Mouse (Mus musculus): Measurements from ENCODE around the gene Fem1b. TPM values are rescaled to one million over a fixed set of nuclear protein-coding genes. Genes with fewer than 3 reads are reported as not detected.
A peak's percentile ranks its signal among the peaks of the same experiment; 100 is the strongest.

The Fem1b gene
- total and polyA plus RNA-seq, 2 experiments, result 3.3 to 12.4 TPM

- no peaks in the 10 kb centered on the region for H3K27me3 ChIP-seq (ENCODE audit: control insufficient read depth, insufficient read depth, low read length)
- no peak overlapping the region for H3K9ac ChIP-seq (ENCODE audit: low read depth, low read length)
- H3K4me1 ChIP-seq (ENCODE audit: control insufficient read depth, insufficient read depth, low read length), result peaks cover 6% of the 10 kb centered on the region; the same call in 1 of the 2 replicates
- peak; percentile 56 for DNase-seq (ENCODE audit: extremely low read depth, low read depth, low spot score)
- no peak for TF ChIP-seq POLR2A (IDR thresholded peaks at IDR 0.05; ENCODE audit: extremely low read depth, insufficient read depth, low read length)
- no peak for TF ChIP-seq CTCF (IDR thresholded peaks at IDR 0.05; ENCODE audit: low read depth, low read length)
- H3K27ac ChIP-seq (replicated peaks; ENCODE audit: insufficient read depth, low read depth, low read length), result no peak overlapping the region
- WGBS, result 46% methylated on average over 4 of the region's 4 CpGs
- H3K4me3 ChIP-seq (ENCODE audit: insufficient read depth, low read depth, low read length), result no peak overlapping the region
- no peaks in the 10 kb centered on the region for H3K36me3 ChIP-seq (ENCODE audit: control insufficient read depth, insufficient read depth, low read length)
- H3K79me2 ChIP-seq (ENCODE audit: control insufficient read depth, insufficient read depth, low read length), result no peaks in the 10 kb centered on the region
Measured at GRCm38 (mm10) chr9:62817828-62818614, 6.3 kb upstream of the Fem1b start.

DNA sequence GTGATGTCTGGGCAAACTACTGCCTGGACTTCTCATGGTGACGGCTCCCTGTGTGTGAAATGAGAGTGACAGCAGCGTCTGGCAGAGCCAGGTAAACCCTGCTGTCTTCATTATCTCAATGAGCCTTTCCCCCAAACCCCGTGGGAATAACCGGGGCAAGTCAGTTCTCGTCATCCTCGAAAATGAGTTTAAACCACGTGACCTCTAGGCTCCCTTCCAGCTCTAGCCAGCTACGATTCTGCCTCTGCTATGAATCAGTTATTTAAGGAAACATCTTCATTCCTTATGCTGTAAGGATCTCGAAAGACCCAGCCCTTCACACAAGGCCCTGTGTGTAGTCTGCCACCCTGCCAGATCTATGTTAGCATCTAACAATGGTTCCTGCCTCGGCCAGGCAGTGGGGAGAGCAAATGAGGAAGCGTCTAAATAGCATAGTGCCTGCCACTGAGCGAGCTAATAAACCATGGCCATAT, 5.4 kb upstream of the Fem1b start:
- no peaks in the 10 kb centered on the region for H3K79me2 ChIP-seq (ENCODE audit: control insufficient read depth, insufficient read depth, low read length)
- H3K4me1 ChIP-seq (ENCODE audit: control insufficient read depth, insufficient read depth, low read length), result peaks cover 6% of the 10 kb centered on the region; the same call in 1 of the 2 replicates
- DNase-seq (ENCODE audit: extremely low read depth, low read depth, low spot score), result no peak
- TF ChIP-seq POLR2A (IDR thresholded peaks at IDR 0.05; ENCODE audit: extremely low read depth, insufficient read depth, low read length), result no peak
- TF ChIP-seq CTCF (IDR thresholded peaks at IDR 0.05; ENCODE audit: low read depth, low read length), result no peak
- H3K27ac ChIP-seq (replicated peaks; ENCODE audit: insufficient read depth, low read depth, low read length), result no peak overlapping the region
- no peaks in the 10 kb centered on the region for H3K36me3 ChIP-seq (ENCODE audit: control insufficient read depth, insufficient read depth, low read length)
- 78% methylated on average over 12 of the region's 12 CpGs for WGBS
- no peak overlapping the region for H3K4me3 ChIP-seq (ENCODE audit: insufficient read depth, low read depth, low read length)
- H3K27me3 ChIP-seq (ENCODE audit: control insufficient read depth, insufficient read depth, low read length), result no peaks in the 10 kb centered on the region
- no peak overlapping the region for H3K9ac ChIP-seq (ENCODE audit: low read depth, low read length)

DNA sequence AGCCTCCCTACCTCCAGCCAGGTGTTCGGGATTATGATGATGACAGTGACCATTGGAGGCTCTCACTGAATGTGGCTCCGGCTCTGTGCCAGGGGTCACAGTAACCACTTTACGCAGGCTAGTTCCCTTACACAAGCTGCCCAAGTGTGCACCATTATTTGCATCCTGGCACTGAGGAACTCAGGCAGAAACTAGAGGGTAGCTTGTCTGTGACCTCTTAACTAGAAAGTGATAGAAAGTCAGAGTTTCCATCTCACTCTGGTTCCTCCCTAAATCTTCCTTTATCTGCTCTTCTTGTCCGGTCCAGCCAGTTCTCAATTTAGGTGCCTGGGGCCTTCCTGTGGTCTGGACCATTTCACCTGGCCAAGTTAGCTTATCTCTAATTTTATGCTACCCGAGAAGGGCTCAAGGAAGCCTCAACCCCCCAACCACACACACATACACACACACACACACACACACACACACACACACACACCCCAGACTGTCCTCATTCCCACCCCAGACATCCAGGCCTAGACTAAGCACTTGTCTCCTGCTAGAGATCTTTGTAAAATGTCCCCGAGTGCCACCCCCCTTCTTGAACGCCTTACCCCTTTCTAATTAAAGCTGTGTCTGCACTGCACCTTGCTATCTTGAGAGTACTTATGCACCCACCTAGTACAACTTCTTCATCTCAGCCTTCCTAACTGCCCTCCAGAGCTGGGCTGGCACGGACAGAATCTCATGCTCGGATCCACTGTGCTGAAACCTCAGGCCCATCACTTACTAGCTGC, 4.8 kb upstream of the Fem1b start:
- no peak for DNase-seq (ENCODE audit: extremely low read depth, low read depth, low spot score)
- Histone ChIP-seq H3K36me3 (ENCODE audit: control insufficient read depth, insufficient read depth, low read length) (no peaks in the 10 kb centered on the region), H3K79me2 (ENCODE audit: control insufficient read depth, insufficient read depth, low read length) (no peaks in the 10 kb centered on the region), H3K27ac (replicated peaks; ENCODE audit: insufficient read depth, low read depth, low read length) (no peak overlapping the region), H3K27me3 (ENCODE audit: control insufficient read depth, insufficient read depth, low read length) (no peaks in the 10 kb centered on the region), H3K9ac (ENCODE audit: low read depth, low read length) (no peak overlapping the region), H3K4me1 (ENCODE audit: control insufficient read depth, insufficient read depth, low read length) (peaks cover 6% of the 10 kb centered on the region; the same call in 1 of the 2 replicates), H3K4me3 (ENCODE audit: insufficient read depth, low read depth, low read length) (no peak overlapping the region)
- TF ChIP-seq POLR2A (IDR thresholded peaks at IDR 0.05; ENCODE audit: extremely low read depth, insufficient read depth, low read length) (no peak), CTCF (IDR thresholded peaks at IDR 0.05; ENCODE audit: low read depth, low read length) (no peak)
- 90% methylated on average over 9 of the region's 9 CpGs for WGBS

GRCm38 (mm10) chr9:62814751-62815150, 3.0 kb upstream of the Fem1b start:
- H3K27ac ChIP-seq (replicated peaks; ENCODE audit: insufficient read depth, low read depth, low read length), result no peak overlapping the region
- 30% methylated on average over 2 of the region's 2 CpGs for WGBS
- peak; percentile 58 for DNase-seq (ENCODE audit: extremely low read depth, low read depth, low spot score)

GRCm38 (mm10) chr9:62812216-62813049, 699 bp upstream of the Fem1b start:
- no peak for DNase-seq (ENCODE audit: extremely low read depth, low read depth, low spot score)
- Histone ChIP-seq H3K79me2 (ENCODE audit: control insufficient read depth, insufficient read depth, low read length) (peaks cover 24% of the 10 kb centered on the region), H3K27ac (replicated peaks; ENCODE audit: insufficient read depth, low read depth, low read length) (peak overlapping the region; percentile 52), H3K4me1 (ENCODE audit: control insufficient read depth, insufficient read depth, low read length) (peaks cover 6% of the 10 kb centered on the region), H3K4me3 (ENCODE audit: insufficient read depth, low read depth, low read length) (peak overlapping the region; percentile 83), H3K36me3 (ENCODE audit: control insufficient read depth, insufficient read depth, low read length) (no peaks in the 10 kb centered on the region), H3K27me3 (ENCODE audit: control insufficient read depth, insufficient read depth, low read length) (no peaks in the 10 kb centered on the region), H3K9ac (ENCODE audit: low read depth, low read length) (peak overlapping the region; percentile 66)
- TF ChIP-seq CTCF (IDR thresholded peaks at IDR 0.05; ENCODE audit: low read depth, low read length), result no peak
- TF ChIP-seq POLR2A (IDR thresholded peaks at IDR 0.05; ENCODE audit: extremely low read depth, insufficient read depth, low read length), result no peak
- 35% methylated on average over 14 of the region's 14 CpGs for WGBS

More at GRCm38 (mm10) chr9:62814751-62815150, 3.0 kb upstream of the Fem1b start:
- no peak overlapping the region for H3K9ac ChIP-seq (ENCODE audit: low read depth, low read length)
- peaks cover 8% of the 10 kb centered on the region for H3K4me1 ChIP-seq (ENCODE audit: control insufficient read depth, insufficient read depth, low read length)
- no peaks in the 10 kb centered on the region for H3K27me3 ChIP-seq (ENCODE audit: control insufficient read depth, insufficient read depth, low read length)
- H3K4me3 ChIP-seq (ENCODE audit: insufficient read depth, low read depth, low read length), result no peak overlapping the region
- TF ChIP-seq POLR2A (IDR thresholded peaks at IDR 0.05; ENCODE audit: extremely low read depth, insufficient read depth, low read length) (no peak), CTCF (IDR thresholded peaks at IDR 0.05; ENCODE audit: low read depth, low read length) (no peak)
- H3K79me2 ChIP-seq (ENCODE audit: control insufficient read depth, insufficient read depth, low read length), result peaks cover 11% of the 10 kb centered on the region
- no peaks in the 10 kb centered on the region for H3K36me3 ChIP-seq (ENCODE audit: control insufficient read depth, insufficient read depth, low read length)
